8 mouse cellular contexts compared by ENCODE assay signal in genomic region chr16:10411764-10412746, GRCm38 (mm10). TPM values are rescaled to one million over a fixed set of nuclear protein-coding genes. Genes with fewer than 3 reads are reported as not detected.
DNase-seq lines count a peak whose midpoint lies in the region; ATAC-seq and TF ChIP-seq lines count a peak whose summit lies in the region.

Gene Nubp1 (plus strand): TSS chr16:10411948.

- intact Hi-C loops in heart, adult 2 months (cut with DNase I) = loop anchor here (5.0 kb wide), 1 partner anchor 130 kb away; the partner anchor contains the start of gene Dexi

- WGBS in embryonic facial prominence, embryonic 13.5 days = 3% methylated on average over 56 of the region's 56 CpGs
- WGBS in heart, adult 2 months = 2% methylated on average over 56 of the region's 56 CpGs
- WGBS in limb, embryonic 13.5 days = 3% methylated on average over 56 of the region's 56 CpGs
- WGBS in midbrain, embryonic 16.5 days = 3% methylated on average over 56 of the region's 56 CpGs

- H3K79me2 ChIP-seq in heart, adult 2 months (replicated peaks; ENCODE audit: control insufficient read depth, insufficient read depth, low read length) = no peaks in the 10 kb centered on the region

- peak; percentile 72 for TF ChIP-seq POLR2A in heart, adult 2 months (IDR thresholded peaks at IDR 0.05; ENCODE audit: insufficient read depth, low read depth, low read length)

- H3K27me3 ChIP-seq in embryonic facial prominence, embryonic 13.5 days = no peaks in the 10 kb centered on the region
- no peaks in the 10 kb centered on the region for H3K27me3 ChIP-seq in heart, adult 2 months (ENCODE audit: control insufficient read depth, insufficient read depth, low read length)
- H3K27me3 ChIP-seq in limb, embryonic 13.5 days = no peaks in the 10 kb centered on the region; the same call in 1 of the 2 replicates
- H3K27me3 ChIP-seq in midbrain, embryonic 16.5 days (ENCODE audit: control insufficient read depth, insufficient read depth, low read depth, low read length) = no peaks in the 10 kb centered on the region

- H3K4me1 ChIP-seq in embryonic facial prominence, embryonic 13.5 days = peaks cover 12% of the 10 kb centered on the region
- H3K4me1 ChIP-seq in heart, adult 2 months (ENCODE audit: control insufficient read depth, insufficient read depth, low read length) = no peaks in the 10 kb centered on the region
- peaks cover 23% of the 10 kb centered on the region for H3K4me1 ChIP-seq in limb, embryonic 13.5 days
- peaks cover 13% of the 10 kb centered on the region for H3K4me1 ChIP-seq in midbrain, embryonic 16.5 days (ENCODE audit: control insufficient read depth, insufficient read depth, low read length)

- peak within 1 kb of the TSS; percentile 76 for H3K9ac ChIP-seq in embryonic facial prominence, embryonic 13.5 days
- H3K9ac ChIP-seq in heart, adult 2 months (ENCODE audit: low read depth, low read length) = peak within 1 kb of the TSS; percentile 84
- H3K9ac ChIP-seq in limb, embryonic 13.5 days = peak within 1 kb of the TSS; percentile 74
- peak within 1 kb of the TSS; percentile 74 for H3K9ac ChIP-seq in midbrain, embryonic 16.5 days (ENCODE audit: low read depth, low read length)

- TF ChIP-seq EP300 in heart, adult 2 months (IDR thresholded peaks at IDR 0.05; ENCODE audit: insufficient read depth, low read depth, low read length) = no peak

- peak within 1 kb of the TSS; percentile 61 for H3K4me3 ChIP-seq in embryonic facial prominence, embryonic 13.5 days
- H3K4me3 ChIP-seq in heart, adult 2 months = peak within 1 kb of the TSS; percentile 83
- peak within 1 kb of the TSS; percentile 75 for H3K4me3 ChIP-seq in limb, embryonic 13.5 days
- peak within 1 kb of the TSS; percentile 60 for H3K4me3 ChIP-seq in midbrain, embryonic 16.5 days (ENCODE audit: low read depth, low read length)

- DNase-seq in 3134 (ENCODE audit: extremely low read depth, insufficient read length, low spot score) = peak; percentile 99
- peak; percentile 94 to 96 for DNase-seq in adrenal gland, postnatal 36 days
- peak; percentile 93 to 97 for DNase-seq in heart, adult 2 months
- peak; percentile 93 to 94 for DNase-seq in kidney, adult 8-10 months
- peak; percentile 89 to 94 for DNase-seq in spleen, postnatal 10 days (ENCODE audit: low spot score in 2 of 2)

- peaks cover 3% of the 10 kb centered on the region; the same call in 1 of the 2 replicates for H3K9me3 ChIP-seq in embryonic facial prominence, embryonic 13.5 days
- no peaks in the 10 kb centered on the region for H3K9me3 ChIP-seq in limb, embryonic 13.5 days
- H3K9me3 ChIP-seq in midbrain, embryonic 16.5 days (replicated peaks; ENCODE audit: control insufficient read depth, low read length, poor library complexity, severe bottlenecking) = peaks cover 4% of the 10 kb centered on the region; the same call in 1 of the 2 replicates

- peaks cover 37% of the 10 kb centered on the region for H3K36me3 ChIP-seq in embryonic facial prominence, embryonic 13.5 days
- no peaks in the 10 kb centered on the region for H3K36me3 ChIP-seq in heart, adult 2 months (ENCODE audit: control insufficient read depth, insufficient read depth, low read length)
- H3K36me3 ChIP-seq in limb, embryonic 13.5 days = peaks cover 39% of the 10 kb centered on the region
- peaks cover 7% of the 10 kb centered on the region; the same call in 1 of the 2 replicates for H3K36me3 ChIP-seq in midbrain, embryonic 16.5 days (ENCODE audit: control insufficient read depth, insufficient read depth, low read length)

- TF ChIP-seq CTCF in heart, adult 2 months (IDR thresholded peaks at IDR 0.05) = 0 out of 2 replicates have a peak, but pooled peaks have one; percentile 12

- peak within 1 kb of the TSS; percentile 80 for H3K4me2 ChIP-seq in embryonic facial prominence, embryonic 13.5 days
- peak within 1 kb of the TSS; percentile 80 for H3K4me2 ChIP-seq in limb, embryonic 13.5 days (replicated peaks)
- H3K4me2 ChIP-seq in midbrain, embryonic 16.5 days (ENCODE audit: low read length) = peak within 1 kb of the TSS; percentile 77

- H3K27ac ChIP-seq in embryonic facial prominence, embryonic 13.5 days = peak within 1 kb of the TSS; percentile 90
- peak within 1 kb of the TSS; percentile 94 for H3K27ac ChIP-seq in heart, adult 2 months
- H3K27ac ChIP-seq in limb, embryonic 13.5 days = peak within 1 kb of the TSS; percentile 90
- peak within 1 kb of the TSS; percentile 95 for H3K27ac ChIP-seq in midbrain, embryonic 16.5 days (ENCODE audit: low read length)

- peak; percentile 94 for ATAC-seq in embryonic facial prominence, embryonic 13.5 days (ENCODE audit: insufficient number of reproducible peaks, insufficient read depth, low FRiP score, low TSS enrichment, low read depth)
- peak; percentile 97 for ATAC-seq in limb, embryonic 13.5 days (ENCODE audit: low FRiP score, low read depth)
- ATAC-seq in midbrain, embryonic 16.5 days = peak; percentile 98

RNA-seq across cellular contexts. Expression of gene Nubp1, which starts in this region (rescaled TPM):
- 10 to 100 TPM; 27.3 to 29.6 TPM for total RNA-seq in adrenal gland, postnatal 36 days (2021)
- polyA plus RNA-seq in embryonic facial prominence, embryonic 13.5 days (2015; fragmentation: Nextera tagmentation; extraction: Ambion mirVana) = 63.6 and 66.4 TPM in 2 replicates
- 1 to 10 TPM; 7.4 to 7.9 TPM for total RNA-seq in heart, adult 2 months (2021)
- 11.5 and 14.7 TPM in 2 replicates for polyA plus RNA-seq in heart, adult 2 months (2012; rRNA removed)
- polyA plus RNA-seq in limb, embryonic 13.5 days (2015; fragmentation: Nextera tagmentation; extraction: Ambion mirVana) = 60.0 and 64.0 TPM in 2 replicates
- polyA plus RNA-seq in midbrain, embryonic 16.5 days (2015; fragmentation: Nextera tagmentation; extraction: Ambion mirVana) = 43.6 and 45.3 TPM in 2 replicates

Comparison
In these comparisons a context has a peak if more than half of its experiments do, and no peak if none do; other contexts are left out.
1. Peak in every context shown above with its lines: DNase-seq, ATAC-seq, H3K4me3 ChIP-seq and H3K27ac ChIP-seq.